Mouse (Mus musculus) stomach, embryonic 15.5 days (tissue): ENCODE results near the gene Col16a1. TPM values are rescaled to one million over a fixed set of nuclear protein-coding genes. Genes with fewer than 3 reads are reported as not detected.

ENCODE experiments used
- ATAC-seq: fragments of 200-750 bp; cut with Nextera tagmentation; 2 replicates; pipeline ENCODE4 v1.8.0; 2017; ENCODE audit warnings: low read depth, moderate number of reproducible peaks, moderate TSS enrichment; ENCODE audit not compliant: insufficient read depth, low FRiP score
- H3K27ac ChIP-seq: fragments of 300-500 bp; sonication (generic); 2 replicates; pipeline ENCODE4 v1.5.1; 2015; ENCODE audit warnings: mild to moderate bottlenecking, inconsistent platforms
- H3K27me3 ChIP-seq: fragments of 300-500 bp; sonication (generic); replicated peaks from 2 replicates; pipeline ENCODE4 v1.6.1; 2015; ENCODE audit warnings: inconsistent platforms
- H3K36me3 ChIP-seq: fragments of 300-500 bp; sonication (generic); 2 replicates; pipeline ENCODE4 v1.6.1; 2015; ENCODE audit warnings: inconsistent platforms
- H3K4me1 ChIP-seq: fragments of 300-500 bp; sonication (generic); 2 replicates; pipeline ENCODE4 v1.6.1; 2015; ENCODE audit warnings: inconsistent platforms
- H3K4me2 ChIP-seq: fragments of 300-500 bp; sonication (generic); 2 replicates; pipeline ENCODE4 v1.6.1; 2015; ENCODE audit warnings: mild to moderate bottlenecking, inconsistent platforms
- H3K4me3 ChIP-seq: fragments of 300-500 bp; sonication (generic); replicated peaks from 2 replicates; pipeline ENCODE4 v1.5.1; 2015; ENCODE audit warnings: inconsistent platforms
- H3K9ac ChIP-seq: fragments of 300-500 bp; sonication (generic); 2 replicates; pipeline ENCODE4 v1.6.1; 2015; ENCODE audit warnings: inconsistent platforms
- H3K9me3 ChIP-seq: fragments of 300-500 bp; sonication (generic); 2 replicates; pipeline ENCODE4 v1.6.1; 2016; ENCODE audit warnings: inconsistent platforms
- WGBS: fragments of 180-500 bp; shearing (Covaris S2); methylation state at CpG from one replicate; pipeline ENCODE4 v1.1.7; 2015; 5-methylcytosine and 5-hydroxymethylcytosine counted together
- polyA plus RNA-seq: library from polyadenylated mRNA; unstranded; fragments of >200 nt; fragmentation: Nextera tagmentation; extraction: Ambion mirVana; gene quantifications from 2 replicates; pipeline ENCODE4 v1.2.1, GENCODE M21; 2015

Gene Col16a1
- 91.5 and 93.3 TPM in 2 replicates for polyA plus RNA-seq

DNA sequence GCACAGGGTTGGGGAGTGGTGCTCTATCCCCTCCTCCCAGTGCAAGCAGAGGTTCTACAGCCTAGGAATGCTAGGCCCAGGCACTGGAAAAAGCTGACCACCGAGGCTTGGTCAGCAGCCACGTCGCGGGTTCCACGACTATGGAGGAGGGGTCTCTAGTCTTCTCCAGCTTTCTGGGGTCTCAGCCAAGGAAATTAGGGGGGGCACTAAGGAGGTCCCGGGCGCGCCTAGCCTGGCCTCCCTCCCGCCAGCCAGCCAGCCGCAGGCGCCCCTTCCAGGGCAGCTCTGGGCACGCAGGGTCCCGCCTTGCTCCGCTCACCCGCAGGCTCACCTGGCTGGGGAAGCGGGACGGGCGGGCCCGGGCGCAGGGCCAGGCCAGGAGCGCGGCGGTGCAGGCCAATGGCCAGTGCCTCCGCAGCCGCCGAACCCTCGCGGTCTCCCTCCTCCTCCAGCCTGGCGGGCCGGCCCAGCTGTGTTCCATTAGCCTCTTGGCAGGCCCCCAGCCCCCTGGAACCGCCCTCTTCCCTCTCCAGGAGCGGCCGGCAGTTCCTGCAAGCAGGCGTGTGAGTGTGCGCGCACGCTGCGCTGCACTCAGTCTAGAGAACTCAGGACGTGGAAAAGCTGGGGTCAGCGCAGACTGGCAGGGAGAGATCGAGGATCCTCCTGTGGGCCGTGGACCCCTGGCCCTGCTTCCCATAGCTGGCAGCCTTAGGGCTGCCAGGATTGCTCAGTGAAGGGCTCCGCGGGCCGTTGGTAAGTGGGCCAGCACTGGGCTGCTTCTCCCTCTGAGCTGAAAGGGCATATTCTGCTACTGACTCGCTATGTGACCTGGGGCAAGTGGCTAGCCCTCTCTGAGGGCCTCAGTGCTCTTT lies at the start of gene Col16a1:
Gene Col16a1 (plus strand): TSS at position 510 of the 872 bp plus-strand sequence.
- Histone ChIP-seq H3K9ac (peak within 1 kb of the TSS; percentile 61), H3K36me3 (no peaks in the 10 kb centered on the region), H3K27me3 (no peaks in the 10 kb centered on the region), H3K4me3 (peak within 1 kb of the TSS; percentile 50), H3K4me1 (peaks cover 41% of the 10 kb centered on the region), H3K27ac (peak within 1 kb of the TSS; percentile 96), H3K9me3 (no peaks in the 10 kb centered on the region), H3K4me2 (peak within 1 kb of the TSS; percentile 83)
- ATAC-seq, result peak; percentile 81
- WGBS, result 1% methylated on average over 44 of the region's 46 CpGs

DNA sequence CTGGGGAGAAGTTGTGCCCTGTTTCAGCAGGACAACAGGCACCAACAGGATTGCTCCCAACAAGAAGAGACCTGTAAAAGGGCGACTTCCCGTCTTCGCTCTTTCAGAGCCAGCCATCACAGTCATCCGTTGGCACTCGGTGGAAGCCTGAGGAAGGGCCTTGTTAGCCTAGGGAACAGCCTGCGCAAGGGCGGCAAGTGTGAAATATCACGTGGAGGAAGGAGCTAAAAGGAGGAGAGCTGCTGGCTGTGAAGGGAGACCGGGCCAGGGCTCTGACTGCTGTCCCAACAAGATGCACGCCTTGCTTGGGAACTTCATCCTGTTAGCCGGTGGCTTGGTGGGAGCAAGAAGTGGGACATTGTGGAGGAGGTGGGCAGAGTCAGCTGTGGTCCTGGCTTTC lies 49.5 kb upstream of the Col16a1 start:
- no peak for ATAC-seq
- 57% methylated on average over 11 of the region's 11 CpGs for WGBS
- Histone ChIP-seq H3K4me3 (no peak overlapping the region), H3K36me3 (no peaks in the 10 kb centered on the region), H3K9me3 (no peaks in the 10 kb centered on the region), H3K27me3 (no peaks in the 10 kb centered on the region; the same call in 1 of the 2 replicates), H3K4me2 (no peak overlapping the region), H3K4me1 (0 out of 2 replicates have a peak, but pooled peaks cover 2% of the 10 kb centered on the region), H3K9ac (no peak overlapping the region), H3K27ac (no peak overlapping the region)

DNA sequence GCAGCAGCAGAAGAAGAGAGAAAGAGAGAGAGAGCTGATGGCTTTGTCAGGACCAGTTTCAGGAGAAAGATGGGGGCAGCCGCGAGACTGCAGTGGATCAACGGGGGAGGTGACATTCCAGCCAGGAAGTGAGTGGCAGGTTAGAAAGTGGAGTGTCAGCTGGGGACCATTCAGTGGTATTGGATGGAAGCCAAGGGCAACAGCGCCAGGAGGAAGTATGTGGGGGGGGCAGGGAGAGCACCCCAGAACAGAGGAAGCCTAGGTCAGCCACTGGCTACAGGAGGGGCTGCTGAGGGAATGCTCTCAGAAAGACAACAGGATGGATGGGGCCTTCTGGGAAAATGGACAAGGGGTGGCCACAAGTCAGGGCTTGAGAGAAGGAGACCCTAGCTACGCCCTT lies 45.9 kb upstream of the Col16a1 start:
- 30% methylated on average over 5 of the region's 5 CpGs for WGBS
- Histone ChIP-seq H3K9me3 (no peaks in the 10 kb centered on the region), H3K4me1 (peaks cover 3% of the 10 kb centered on the region), H3K27me3 (peaks cover 12% of the 10 kb centered on the region), H3K4me3 (no peak overlapping the region), H3K27ac (no peak overlapping the region), H3K4me2 (no peak overlapping the region), H3K36me3 (no peaks in the 10 kb centered on the region), H3K9ac (no peak overlapping the region)
- ATAC-seq, result no peak

DNA sequence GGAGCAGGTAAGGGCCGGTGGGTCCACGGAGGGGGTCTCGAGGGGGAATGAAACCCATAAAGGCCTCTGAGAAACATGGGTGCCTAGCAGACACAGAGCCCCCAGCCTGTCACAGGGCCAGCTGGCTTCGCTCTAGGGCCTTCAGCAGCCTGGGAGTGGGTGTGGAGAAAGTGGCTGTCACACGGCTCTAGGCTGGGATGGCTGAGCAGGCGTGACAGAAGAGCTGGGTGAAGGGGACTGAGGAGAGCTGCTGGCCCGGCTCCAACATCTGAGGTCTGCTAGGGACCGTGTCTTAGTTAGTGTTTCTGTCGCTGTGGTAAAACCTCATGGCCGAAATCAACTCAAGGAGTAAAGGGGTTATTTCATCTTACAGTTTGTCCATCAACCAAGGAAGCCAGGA lies 45.5 kb upstream of the Col16a1 start:
- Histone ChIP-seq H3K4me1 (peaks cover 7% of the 10 kb centered on the region), H3K27me3 (peaks cover 16% of the 10 kb centered on the region), H3K9me3 (no peaks in the 10 kb centered on the region), H3K36me3 (no peaks in the 10 kb centered on the region), H3K4me3 (no peak overlapping the region), H3K4me2 (no peak overlapping the region), H3K27ac (no peak overlapping the region), H3K9ac (no peak overlapping the region)
- WGBS, result 59% methylated on average over 10 of the region's 10 CpGs
- ATAC-seq, result peak; percentile 53; the same call in 1 of the 2 replicates

DNA sequence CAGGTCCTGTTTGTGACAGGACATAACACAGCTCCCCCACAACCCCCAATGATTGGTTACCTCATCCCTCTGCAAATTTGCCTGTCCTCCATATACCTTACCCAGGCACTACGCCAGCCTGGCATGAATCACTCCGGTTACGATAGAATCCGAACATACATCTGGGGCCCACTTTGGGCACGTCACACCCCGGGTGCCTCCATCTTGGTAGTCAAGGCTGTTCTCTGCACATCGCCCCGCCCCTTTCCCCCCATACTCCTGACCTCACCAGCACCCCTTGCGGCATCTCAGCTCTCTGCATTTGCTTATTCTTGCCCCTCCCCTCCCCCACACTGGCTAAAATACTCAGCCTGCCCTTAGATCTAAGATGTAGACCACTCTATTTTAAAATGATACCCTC lies 42.0 kb upstream of the Col16a1 start:
- peaks cover 7% of the 10 kb centered on the region for H3K4me1 ChIP-seq
- ATAC-seq, result no peak
- 53% methylated on average over 9 of the region's 9 CpGs for WGBS

DNA sequence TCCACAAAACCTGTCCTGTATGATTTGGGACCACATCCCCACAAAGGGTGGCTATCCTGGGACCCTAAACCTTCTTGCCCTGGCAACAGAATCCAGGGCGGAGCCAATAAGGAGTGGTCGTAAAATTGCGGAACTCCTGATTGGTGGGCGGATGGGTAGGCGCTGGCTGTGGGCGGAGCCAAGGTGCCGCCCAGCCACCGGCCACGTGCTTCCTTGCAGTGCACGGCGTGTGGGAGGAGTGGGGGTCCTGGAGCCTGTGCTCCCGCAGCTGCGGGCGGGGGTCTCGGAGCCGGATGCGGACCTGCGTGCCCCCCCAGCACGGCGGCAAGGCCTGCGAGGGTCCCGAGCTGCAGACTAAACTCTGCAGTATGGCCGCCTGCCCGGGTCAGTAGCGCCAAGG lies 41.1 kb upstream of the Col16a1 start:
- Histone ChIP-seq H3K27ac (no peak overlapping the region), H3K9ac (no peak overlapping the region), H3K36me3 (no peaks in the 10 kb centered on the region), H3K9me3 (no peaks in the 10 kb centered on the region), H3K4me3 (peak overlapping the region; percentile 32), H3K4me1 (peaks cover 7% of the 10 kb centered on the region), H3K4me2 (peak overlapping the region; percentile 62), H3K27me3 (peaks cover 28% of the 10 kb centered on the region)
- WGBS, result 11% methylated on average over 25 of the region's 25 CpGs
- ATAC-seq, result no peak

More for the DNA sequence above, 42.0 kb upstream of the Col16a1 start:
- H3K9me3 ChIP-seq, result no peaks in the 10 kb centered on the region
- H3K27me3 ChIP-seq, result peaks cover 28% of the 10 kb centered on the region
- H3K9ac ChIP-seq, result no peak overlapping the region
- no peak overlapping the region for H3K27ac ChIP-seq
- no peak overlapping the region for H3K4me3 ChIP-seq
- no peak overlapping the region for H3K4me2 ChIP-seq
- H3K36me3 ChIP-seq, result no peaks in the 10 kb centered on the region

DNA sequence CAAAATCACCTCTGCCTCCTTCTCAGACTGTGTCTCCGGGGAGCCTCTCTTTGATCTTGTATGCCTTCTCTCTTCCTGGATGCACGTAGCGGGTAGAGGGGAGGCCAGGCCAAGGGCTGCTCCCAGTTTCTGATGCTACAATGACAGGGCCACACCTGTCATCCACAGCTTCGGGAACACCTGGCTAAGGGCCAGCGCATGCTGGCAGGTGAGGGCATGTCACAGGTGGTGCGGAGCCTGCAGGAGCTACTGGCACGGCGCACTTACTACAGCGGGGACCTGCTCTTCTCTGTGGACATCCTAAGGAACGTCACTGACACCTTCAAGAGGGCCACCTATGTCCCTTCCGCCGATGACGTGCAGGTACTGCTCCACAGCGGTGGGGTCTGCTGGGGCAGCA lies 38.6 kb upstream of the Col16a1 start:
- no peak overlapping the region for H3K27ac ChIP-seq
- H3K9me3 ChIP-seq, result no peaks in the 10 kb centered on the region
- H3K36me3 ChIP-seq, result no peaks in the 10 kb centered on the region
- H3K9ac ChIP-seq, result no peak overlapping the region
- 70% methylated on average over 14 of the region's 14 CpGs for WGBS
- H3K4me2 ChIP-seq, result no peak overlapping the region
- H3K4me1 ChIP-seq, result peaks cover 7% of the 10 kb centered on the region
- ATAC-seq, result no peak
- peaks cover 28% of the 10 kb centered on the region for H3K27me3 ChIP-seq
- no peak overlapping the region for H3K4me3 ChIP-seq

DNA sequence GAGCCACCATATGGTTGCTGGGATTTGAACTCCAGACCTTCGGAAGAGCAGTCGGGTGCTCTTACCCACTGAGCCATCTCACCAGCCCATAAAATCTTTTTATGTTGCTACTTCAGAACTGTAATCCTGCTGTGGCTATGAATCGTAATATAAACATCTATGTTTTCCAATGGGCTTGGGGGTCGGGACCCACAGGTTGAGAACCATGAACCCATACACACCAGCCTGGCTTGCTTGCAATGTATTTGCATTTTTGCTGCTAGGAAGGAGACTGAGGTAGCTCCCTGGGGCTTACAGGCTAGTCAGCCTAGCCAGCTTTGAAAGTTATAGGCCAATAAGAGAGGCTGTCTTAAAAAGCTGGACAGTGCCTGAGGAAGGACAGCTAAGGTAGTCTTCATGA lies 36.9 kb upstream of the Col16a1 start:
- ATAC-seq, result no peak
- peaks cover 23% of the 10 kb centered on the region for H3K27me3 ChIP-seq
- no peak overlapping the region for H3K4me3 ChIP-seq
- peaks cover 7% of the 10 kb centered on the region for H3K4me1 ChIP-seq
- no peaks in the 10 kb centered on the region for H3K36me3 ChIP-seq
- H3K9ac ChIP-seq, result no peak overlapping the region
- H3K27ac ChIP-seq, result no peak overlapping the region
- 84% methylated on average over 4 of the region's 4 CpGs for WGBS
- H3K9me3 ChIP-seq, result no peaks in the 10 kb centered on the region
- no peak overlapping the region for H3K4me2 ChIP-seq

DNA sequence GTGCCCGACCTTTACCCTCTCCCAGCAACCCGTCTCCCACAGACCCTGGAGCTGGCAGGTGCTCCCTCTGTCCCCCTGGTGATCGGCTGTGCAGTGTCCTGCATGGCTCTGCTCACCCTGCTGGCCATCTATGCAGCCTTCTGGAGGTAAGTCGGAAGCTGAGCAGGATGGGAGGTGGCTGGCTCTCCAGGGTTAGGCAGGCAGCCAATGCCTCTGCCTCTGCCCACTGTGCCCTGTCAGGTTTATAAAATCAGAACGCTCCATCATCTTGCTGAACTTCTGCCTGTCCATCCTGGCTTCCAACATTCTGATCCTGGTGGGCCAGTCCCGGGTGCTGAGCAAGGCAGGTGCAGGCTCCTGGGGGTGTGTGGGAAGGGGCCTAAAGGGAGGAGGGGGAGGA lies 35.4 kb upstream of the Col16a1 start:
- 0 out of 2 replicates have a peak, but pooled peaks cover 4% of the 10 kb centered on the region for H3K4me1 ChIP-seq
- no peak overlapping the region for H3K27ac ChIP-seq
- no peaks in the 10 kb centered on the region for H3K36me3 ChIP-seq
- peaks cover 11% of the 10 kb centered on the region; the same call in 1 of the 2 replicates for H3K27me3 ChIP-seq
- no peak overlapping the region for H3K4me2 ChIP-seq
- no peak overlapping the region for H3K9ac ChIP-seq
- no peak overlapping the region for H3K4me3 ChIP-seq
- no peaks in the 10 kb centered on the region for H3K9me3 ChIP-seq
- no peak for ATAC-seq
- WGBS, result 72% methylated on average over 6 of the region's 6 CpGs

DNA sequence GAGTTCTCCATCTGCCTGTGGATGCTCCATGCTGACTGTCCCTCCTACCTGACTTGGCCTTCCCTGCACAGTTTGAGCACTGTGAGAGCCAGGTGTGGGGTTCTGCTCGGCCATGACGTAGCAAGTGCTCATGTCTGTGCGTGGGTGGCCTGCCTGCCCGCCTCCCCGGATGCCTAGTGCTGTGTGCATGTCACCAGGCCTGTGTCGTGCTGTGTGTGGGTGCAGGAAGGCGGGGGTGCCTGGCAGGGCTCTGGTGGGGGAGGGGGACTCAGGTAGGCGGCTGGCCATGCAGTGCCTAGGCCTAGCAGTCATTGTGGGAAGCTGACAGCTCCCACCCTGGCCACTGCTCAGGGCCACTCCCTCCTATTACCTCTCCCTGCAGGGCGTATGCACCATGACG lies 34.5 kb upstream of the Col16a1 start:
- Histone ChIP-seq H3K36me3 (no peaks in the 10 kb centered on the region), H3K9me3 (no peaks in the 10 kb centered on the region), H3K4me3 (no peak overlapping the region), H3K27ac (no peak overlapping the region), H3K4me1 (0 out of 2 replicates have a peak, but pooled peaks cover 4% of the 10 kb centered on the region), H3K9ac (no peak overlapping the region), H3K4me2 (no peak overlapping the region), H3K27me3 (0 out of 2 replicates have a peak, but pooled peaks cover 5% of the 10 kb centered on the region)
- WGBS, result 61% methylated on average over 10 of the region's 10 CpGs
- ATAC-seq, result no peak

DNA sequence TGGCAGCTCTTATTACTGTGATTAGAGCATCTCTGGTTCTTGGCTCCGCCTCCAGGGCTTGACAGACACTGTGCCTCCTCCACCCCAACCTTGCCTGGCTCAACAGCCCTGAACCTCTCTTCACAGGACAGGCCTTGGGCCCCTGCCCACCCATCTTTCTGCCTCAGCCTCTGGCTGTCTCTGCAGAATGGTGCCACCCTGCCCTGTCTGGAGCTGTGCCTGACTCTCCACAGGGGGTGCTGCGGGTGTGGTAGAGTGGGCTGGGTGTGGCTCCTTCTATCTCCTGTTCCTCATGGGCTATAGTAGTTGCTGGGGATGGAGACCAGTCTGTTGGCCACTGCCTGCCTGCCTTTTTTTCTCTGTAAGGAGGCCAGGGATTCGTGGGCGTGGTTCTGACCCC lies 31.6 kb upstream of the Col16a1 start:
- Histone ChIP-seq H3K4me3 (no peak overlapping the region), H3K4me2 (no peak overlapping the region), H3K9me3 (no peaks in the 10 kb centered on the region), H3K27me3 (no peaks in the 10 kb centered on the region), H3K4me1 (0 out of 2 replicates have a peak, but pooled peaks cover 4% of the 10 kb centered on the region), H3K27ac (no peak overlapping the region), H3K9ac (no peak overlapping the region), H3K36me3 (no peaks in the 10 kb centered on the region)
- WGBS, result 70% methylated on average over 4 of the region's 4 CpGs
- ATAC-seq, result no peak

DNA sequence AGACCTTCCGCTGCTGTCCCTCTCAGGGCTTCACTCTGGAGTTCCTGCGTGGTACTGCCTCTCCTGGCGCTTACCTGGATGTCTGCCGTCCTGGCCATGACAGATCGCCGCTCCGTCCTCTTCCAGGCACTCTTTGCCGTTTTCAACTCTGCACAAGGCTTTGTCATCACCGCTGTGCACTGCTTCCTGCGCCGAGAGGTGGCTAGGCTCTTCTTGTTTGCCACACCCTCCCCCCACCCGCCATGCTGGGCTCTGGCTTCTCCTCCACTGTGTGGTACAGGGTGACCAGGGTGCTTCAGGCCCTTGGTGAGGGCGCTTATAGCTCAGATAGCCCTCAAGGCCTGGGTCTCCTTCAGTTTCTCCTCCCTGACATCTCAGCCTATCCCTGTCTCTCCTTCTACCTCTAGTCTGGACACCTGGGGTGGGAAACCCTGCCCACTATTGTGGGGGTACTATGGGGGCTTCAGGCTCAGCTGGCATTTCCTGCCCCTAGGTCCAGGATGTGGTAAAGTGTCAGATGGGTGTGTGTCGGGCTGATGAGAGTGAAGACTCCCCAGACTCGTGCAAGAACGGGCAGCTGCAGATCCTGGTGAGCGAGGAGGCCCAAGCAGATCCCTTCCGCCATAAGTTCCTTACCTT lies 30.5 kb upstream of the Col16a1 start:
- H3K4me1 ChIP-seq, result 0 out of 2 replicates have a peak, but pooled peaks cover 4% of the 10 kb centered on the region
- no peak overlapping the region for H3K4me3 ChIP-seq
- ATAC-seq, result no peak
- H3K36me3 ChIP-seq, result no peaks in the 10 kb centered on the region
- H3K9ac ChIP-seq, result no peak overlapping the region
- no peak overlapping the region for H3K27ac ChIP-seq
- H3K9me3 ChIP-seq, result no peaks in the 10 kb centered on the region
- no peak overlapping the region for H3K4me2 ChIP-seq
- H3K27me3 ChIP-seq, result no peaks in the 10 kb centered on the region
- WGBS, result 66% methylated on average over 18 of the region's 18 CpGs
